Mouse (Mus musculus) right cerebral cortex, postnatal 25 days (tissue): Measurements from ENCODE around the gene Polr3f.

Experiments used
- DNase-seq: peaks from one replicate; pipeline ENCODE4 v3.0.0; 2022

The Polr3f gene

GRCm38 (mm10) chr2:144526981-144527820, at the start of gene Polr3f, which contains the start of gene Dzank1:
Polr3f (plus strand) TSS chr2:144527718.
Dzank1 (minus strand) TSS chr2:144527414.
- DNase-seq = peak; percentile 98

DNA sequence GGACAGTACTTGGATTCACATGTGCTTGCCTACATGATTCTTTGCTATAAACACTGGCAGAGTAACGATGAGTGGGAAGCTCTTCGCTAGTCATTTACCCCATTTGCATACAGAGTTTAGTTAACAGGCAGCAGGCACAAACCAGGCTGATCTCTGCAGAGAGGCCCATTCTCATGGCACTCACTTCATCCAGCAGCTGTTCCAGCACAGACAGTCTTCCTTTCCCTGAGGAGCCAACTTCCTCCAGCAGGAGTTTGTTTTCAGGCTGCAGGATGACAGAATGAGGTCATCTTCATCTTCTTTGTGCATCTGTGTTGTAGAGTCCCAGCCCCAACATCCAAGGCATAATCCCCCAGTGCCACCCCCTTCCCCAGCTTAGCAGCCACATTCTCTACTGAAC, 48.1 kb upstream of the Polr3f start:
- DNase-seq = peak; percentile 28

DNA sequence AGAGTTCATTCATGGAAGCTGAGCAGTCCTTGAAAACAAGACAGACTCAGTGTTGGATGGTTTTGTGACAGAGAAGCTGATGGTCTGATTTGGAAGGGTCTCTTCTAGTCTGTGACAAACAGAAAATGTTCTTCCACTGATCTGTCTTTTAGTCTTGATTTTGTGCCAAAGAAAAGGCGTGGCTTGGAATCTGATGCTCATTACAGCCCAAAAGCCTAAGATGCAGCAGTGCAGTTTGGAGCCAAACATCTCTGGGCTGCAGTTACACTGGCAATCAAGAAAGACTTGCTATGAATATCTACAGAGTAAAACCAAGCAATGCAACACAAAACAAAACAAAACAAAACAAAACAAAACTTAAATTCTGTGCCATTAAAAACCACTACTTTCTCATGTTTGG, 43.4 kb upstream of the Polr3f start:
- no peak for DNase-seq

GRCm38 (mm10) chr2:144485439-144485838, 42.1 kb upstream of the Polr3f start:
- no peak for DNase-seq

DNA sequence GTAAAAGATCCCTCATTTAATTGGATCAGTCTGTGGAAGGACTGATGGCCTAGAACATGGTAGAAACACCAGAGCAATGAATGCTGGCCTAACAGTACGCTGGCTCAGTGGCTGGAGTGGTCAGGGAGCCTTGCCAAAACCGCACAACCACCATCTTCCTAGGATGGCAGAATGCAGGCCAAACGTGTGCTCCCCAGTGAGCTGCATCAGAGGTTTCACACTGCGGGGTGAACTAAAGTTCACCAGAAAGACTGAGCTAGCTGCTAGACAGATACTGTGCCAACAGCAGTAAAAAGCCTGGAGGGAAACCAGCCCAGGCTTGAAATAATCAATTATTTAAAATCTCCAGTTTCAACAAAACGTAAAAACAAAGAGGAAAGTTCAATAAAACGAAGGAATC, 40.0 kb upstream of the Polr3f start:
- no peak for DNase-seq

DNA sequence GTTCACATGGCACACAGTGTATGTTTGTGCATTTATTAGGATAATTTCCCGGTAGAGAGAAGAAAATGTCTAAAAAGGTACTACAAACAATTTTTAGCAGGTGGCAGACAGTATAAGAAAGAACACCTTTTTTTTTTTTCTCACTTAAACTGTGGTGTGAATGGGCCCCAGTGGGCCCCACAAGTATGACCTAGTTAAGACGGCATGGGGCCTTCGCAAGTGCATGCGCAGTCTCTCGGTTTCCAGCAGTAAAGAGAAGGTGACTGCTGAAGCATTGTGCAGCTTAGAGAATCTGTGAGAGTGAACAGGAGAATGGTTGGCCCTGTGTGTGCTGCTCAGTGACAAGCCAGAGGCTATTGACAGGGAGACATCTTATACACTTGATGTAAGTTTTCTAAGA, 38.2 kb upstream of the Polr3f start:
- no peak for DNase-seq

- DNase-seq = no peak
Observed at GRCm38 (mm10) chr2:144502134-144502533, 25.4 kb upstream of the Polr3f start.

DNA sequence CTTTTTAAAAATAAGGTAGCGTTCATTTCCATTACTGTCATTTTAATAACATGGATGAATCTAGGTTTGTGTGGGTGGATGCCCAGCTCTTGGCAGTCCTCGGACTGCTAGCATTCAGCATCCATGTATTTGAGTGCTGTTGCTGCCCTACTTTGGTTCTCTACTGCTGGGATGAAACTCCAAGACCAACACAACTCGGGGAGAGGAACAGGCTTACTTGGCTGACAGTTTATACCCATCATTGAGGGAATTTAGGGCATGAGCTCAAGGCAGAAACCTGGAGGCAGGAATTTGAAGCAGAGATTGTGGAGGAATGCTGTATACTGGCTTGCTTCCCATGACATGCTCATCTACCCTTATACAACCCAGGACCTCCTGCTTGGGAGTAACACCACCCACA, 12.9 kb upstream of the Polr3f start:
- DNase-seq = no peak

- DNase-seq = no peak
Observed at GRCm38 (mm10) chr2:144519772-144520171, 7.7 kb upstream of the Polr3f start.

- DNase-seq = no peak
Observed at GRCm38 (mm10) chr2:144525856-144526255, 1.7 kb upstream of the Polr3f start.

GRCm38 (mm10) chr2:144527821-144528174, 280 bp downstream of the Polr3f start:
- DNase-seq = no peak

GRCm38 (mm10) chr2:144537123-144537522, 9.6 kb downstream of the Polr3f start:
- no peak for DNase-seq

- no peak for DNase-seq
Observed at GRCm38 (mm10) chr2:144541246-144541645, 13.7 kb downstream of the Polr3f start.

- no peak for DNase-seq
Observed at GRCm38 (mm10) chr2:144543670-144544069, 16.2 kb downstream of the Polr3f start.

GRCm38 (mm10) chr2:144544630-144545029, 17.1 kb downstream of the Polr3f start:
- DNase-seq = no peak

DNA sequence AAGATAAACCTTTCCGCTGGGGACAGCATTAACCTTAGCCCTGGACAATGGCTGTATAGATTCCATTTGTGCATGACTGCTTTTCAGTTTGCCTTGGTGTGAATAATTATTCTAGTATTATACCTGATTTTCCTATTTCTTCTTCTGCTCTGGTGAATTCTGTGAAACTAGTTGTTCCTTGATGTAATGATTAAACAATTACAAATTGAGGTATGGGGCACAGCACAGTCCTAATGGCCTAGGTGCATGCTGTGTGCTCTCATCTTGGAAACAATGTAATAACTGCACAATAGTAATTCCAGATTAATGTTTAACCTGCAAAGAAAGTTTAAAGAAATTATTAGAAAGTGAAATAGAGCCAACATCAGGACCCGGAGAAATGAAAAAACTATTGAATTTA, 17.5 kb downstream of the Polr3f start:
- DNase-seq = no peak

- DNase-seq = no peak
Observed at GRCm38 (mm10) chr2:144545481-144545880, 18.0 kb downstream of the Polr3f start.

DNA sequence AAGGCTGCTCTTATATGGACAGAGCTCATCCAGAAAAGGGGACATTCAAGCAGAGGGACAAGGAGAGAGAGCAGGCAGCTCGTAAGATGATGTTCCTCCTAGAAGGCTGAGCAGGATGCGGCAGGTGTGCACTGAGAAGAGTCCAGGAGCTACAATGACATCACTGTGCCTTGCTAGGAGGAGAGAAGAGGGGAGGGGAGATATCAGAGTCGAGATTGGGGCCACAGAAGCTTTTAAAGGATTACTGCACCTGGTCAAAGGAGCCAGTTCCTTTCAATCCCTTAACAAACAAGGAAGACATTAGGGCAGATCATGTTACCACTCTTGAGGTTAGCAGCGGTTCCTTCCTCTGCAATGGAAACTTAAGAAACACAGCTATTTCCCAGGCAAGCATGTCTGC, 20.0 kb downstream of the Polr3f start:
- no peak for DNase-seq

GRCm38 (mm10) chr2:144550529-144550928, 23.0 kb downstream of the Polr3f start, which contains the start of gene Rbbp9:
Rbbp9 (minus strand) TSS chr2:144550869.
- peak; percentile 76 for DNase-seq

DNA sequence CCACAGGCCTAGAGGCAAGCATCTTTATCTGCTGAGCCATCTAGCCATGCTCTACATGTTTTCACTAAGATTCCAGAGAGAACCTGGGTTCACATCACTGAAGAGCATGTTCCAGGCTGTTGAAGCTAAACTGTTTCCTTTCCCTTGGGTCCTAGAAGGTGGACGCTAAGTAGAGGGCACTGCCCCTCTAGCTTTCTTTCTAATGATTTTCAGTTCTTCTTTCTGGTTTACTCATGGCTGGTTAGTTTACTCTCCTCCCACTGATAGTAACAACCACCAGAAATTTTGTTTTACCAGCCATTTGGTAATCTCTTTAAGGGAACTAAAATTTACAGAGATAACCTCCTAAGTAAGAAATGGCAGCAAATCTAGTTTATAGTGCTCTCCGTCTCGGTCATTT, 26.4 kb downstream of the Polr3f start:
- no peak for DNase-seq

DNA sequence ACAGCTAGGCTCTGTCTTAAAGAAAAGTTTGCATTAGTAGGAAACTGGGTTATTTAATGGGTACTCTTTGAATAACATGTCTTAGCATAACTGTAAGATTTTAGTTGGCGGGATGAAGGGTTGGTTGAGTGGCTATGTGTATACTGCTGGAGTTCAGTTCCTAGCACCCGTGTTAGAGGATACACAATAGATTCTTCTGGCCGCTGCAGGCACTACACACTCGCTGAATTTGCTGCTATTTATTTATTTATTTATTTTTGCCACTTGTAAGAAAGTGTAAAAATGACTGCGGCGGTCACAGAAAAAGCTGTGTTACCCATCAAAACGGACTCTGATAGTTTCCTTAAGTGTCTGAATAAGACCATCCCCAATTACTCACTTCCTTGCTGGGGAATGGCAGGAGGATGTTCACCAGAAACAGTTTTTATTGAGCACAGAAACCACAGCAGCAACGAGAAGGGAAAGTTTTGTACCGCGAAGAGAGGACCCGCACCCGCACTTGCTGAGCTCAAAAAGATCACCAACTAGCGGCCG, 27.8 kb downstream of the Polr3f start:
- no peak for DNase-seq

GRCm38 (mm10) chr2:144555820-144556552, 28.5 kb downstream of the Polr3f start, which contains the start of gene Sec23b:
Sec23b (plus strand) TSS chr2:144556229.
- DNase-seq = peak; percentile 97

GRCm38 (mm10) chr2:144588723-144589122, 61.2 kb downstream of the Polr3f start:
- no peak for DNase-seq
